Mouse (Mus musculus): ENCODE measurements at regions not wholly inside any gene's neighbourhood (a gene's known extent, or its start where the extent isn't known, plus 50 kb on each side); places are given as distances from the start of the nearest gene placed in this dataset.

- TF ChIP-seq POLR2A (IDR thresholded peaks at IDR 0.05; ENCODE audit: borderline replicate concordance, insufficient read depth, low read length) (no peak), CTCF (IDR thresholded peaks at IDR 0.05; ENCODE audit: borderline replicate concordance, insufficient read depth, low read depth, low read length) (no peak)
- Histone ChIP-seq H3K4me3 (replicated peaks; ENCODE audit: insufficient read depth, low read depth, low read length) (no peak overlapping the region), H3K27me3 (ENCODE audit: control insufficient read depth, insufficient read depth, low read length) (no peaks in the 10 kb centered on the region), H3K4me1 (ENCODE audit: control insufficient read depth, insufficient read depth, low read length) (peaks cover 5% of the 10 kb centered on the region; the same call in 1 of the 2 replicates), H3K27ac (ENCODE audit: insufficient read depth, low read length) (no peak overlapping the region)
- WGBS = 82% methylated on average over 6 of the region's 6 CpGs
- no peak for DNase-seq
These were observed 556.7 kb upstream of the Adgrl2 start for GRCm38 (mm10) chr3:149547045-149547444.

DNA sequence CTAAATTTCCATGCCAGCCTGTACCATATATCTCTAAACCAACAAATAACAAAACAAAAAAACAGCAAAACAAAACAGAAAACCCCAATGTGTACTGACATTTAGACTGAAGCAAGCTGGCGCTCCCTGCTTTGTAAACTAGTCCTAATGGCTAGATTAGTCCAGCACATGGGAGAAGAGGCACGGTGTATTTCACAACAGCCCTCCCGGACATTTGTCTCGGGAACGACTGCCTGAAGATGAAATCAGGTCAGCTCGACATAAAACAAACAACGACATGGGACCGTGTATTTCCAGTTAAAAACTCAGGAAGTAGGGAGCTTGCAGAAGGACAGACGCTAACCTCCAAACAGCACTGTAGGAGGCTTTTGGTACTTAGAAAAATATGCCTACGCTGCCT is 555.9 kb upstream of the Adgrl2 start:
- Histone ChIP-seq H3K4me1 (ENCODE audit: control insufficient read depth, insufficient read depth, low read length) (peaks cover 5% of the 10 kb centered on the region; the same call in 1 of the 2 replicates), H3K4me3 (replicated peaks; ENCODE audit: insufficient read depth, low read depth, low read length) (no peak overlapping the region), H3K27me3 (ENCODE audit: control insufficient read depth, insufficient read depth, low read length) (no peaks in the 10 kb centered on the region), H3K27ac (ENCODE audit: insufficient read depth, low read length) (no peak overlapping the region)
- no peak for TF ChIP-seq POLR2A (IDR thresholded peaks at IDR 0.05; ENCODE audit: borderline replicate concordance, insufficient read depth, low read length)
- TF ChIP-seq CTCF (IDR thresholded peaks at IDR 0.05; ENCODE audit: borderline replicate concordance, insufficient read depth, low read depth, low read length) = no peak
- DNase-seq = no peak
- WGBS = 76% methylated on average over 10 of the region's 10 CpGs

DNA sequence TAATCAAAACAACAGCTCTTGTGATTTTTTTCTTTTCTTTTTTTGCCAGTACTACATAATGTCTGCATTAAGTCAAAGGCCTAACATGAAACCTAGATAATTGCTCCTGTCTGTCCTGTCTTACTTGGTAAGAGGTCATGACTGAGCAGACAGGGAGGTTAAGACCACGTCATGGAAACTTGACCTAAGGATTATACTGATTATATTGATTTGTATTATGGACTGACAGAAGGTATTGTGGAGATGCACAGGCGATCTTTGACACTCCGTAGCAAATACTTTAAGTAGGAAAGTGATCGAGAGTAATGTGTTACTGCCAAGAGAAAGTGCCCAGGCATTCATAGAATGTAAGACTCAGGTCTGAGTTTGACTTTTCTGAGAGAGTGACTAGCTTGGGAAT is 543.8 kb upstream of the Adgrl2 start:
- Histone ChIP-seq H3K4me1 (ENCODE audit: control insufficient read depth, insufficient read depth, low read length) (no peaks in the 10 kb centered on the region), H3K27ac (ENCODE audit: insufficient read depth, low read length) (no peak overlapping the region), H3K27me3 (ENCODE audit: control insufficient read depth, insufficient read depth, low read length) (no peaks in the 10 kb centered on the region), H3K4me3 (replicated peaks; ENCODE audit: insufficient read depth, low read depth, low read length) (no peak overlapping the region)
- no peak for DNase-seq
- 77% methylated on average over 4 of the region's 4 CpGs for WGBS
- TF ChIP-seq POLR2A (IDR thresholded peaks at IDR 0.05; ENCODE audit: borderline replicate concordance, insufficient read depth, low read length) = no peak
- TF ChIP-seq CTCF (IDR thresholded peaks at IDR 0.05; ENCODE audit: borderline replicate concordance, insufficient read depth, low read depth, low read length) = no peak

GRCm38 (mm10) chr3:149530026-149530607 is 539.8 kb upstream of the Adgrl2 start:
- no peak for TF ChIP-seq POLR2A (IDR thresholded peaks at IDR 0.05; ENCODE audit: borderline replicate concordance, insufficient read depth, low read length)
- no peak for TF ChIP-seq CTCF (IDR thresholded peaks at IDR 0.05; ENCODE audit: borderline replicate concordance, insufficient read depth, low read depth, low read length)
- no peak for DNase-seq
- WGBS = 48% methylated on average over 13 of the region's 13 CpGs
- no peaks in the 10 kb centered on the region for H3K27me3 ChIP-seq (ENCODE audit: control insufficient read depth, insufficient read depth, low read length)
- no peaks in the 10 kb centered on the region for H3K4me1 ChIP-seq (ENCODE audit: control insufficient read depth, insufficient read depth, low read length)
- no peak overlapping the region for H3K4me3 ChIP-seq (replicated peaks; ENCODE audit: insufficient read depth, low read depth, low read length)
- no peak overlapping the region for H3K27ac ChIP-seq (ENCODE audit: insufficient read depth, low read length)

GRCm38 (mm10) chr3:149526509-149526908 is 536.2 kb upstream of the Adgrl2 start:
- DNase-seq = no peak
- no peaks in the 10 kb centered on the region for H3K27me3 ChIP-seq (ENCODE audit: control insufficient read depth, insufficient read depth, low read length)
- no peaks in the 10 kb centered on the region for H3K4me1 ChIP-seq (ENCODE audit: control insufficient read depth, insufficient read depth, low read length)
- WGBS = 97% methylated on average over 3 of the region's 3 CpGs
- H3K27ac ChIP-seq (ENCODE audit: insufficient read depth, low read length) = no peak overlapping the region
- H3K4me3 ChIP-seq (replicated peaks; ENCODE audit: insufficient read depth, low read depth, low read length) = no peak overlapping the region
- no peak for TF ChIP-seq CTCF (IDR thresholded peaks at IDR 0.05; ENCODE audit: borderline replicate concordance, insufficient read depth, low read depth, low read length)
- TF ChIP-seq POLR2A (IDR thresholded peaks at IDR 0.05; ENCODE audit: borderline replicate concordance, insufficient read depth, low read length) = no peak

- DNase-seq = no peak
- Histone ChIP-seq H3K4me3 (replicated peaks; ENCODE audit: insufficient read depth, low read depth, low read length) (no peak overlapping the region), H3K27me3 (ENCODE audit: control insufficient read depth, insufficient read depth, low read length) (no peaks in the 10 kb centered on the region), H3K4me1 (ENCODE audit: control insufficient read depth, insufficient read depth, low read length) (no peaks in the 10 kb centered on the region), H3K27ac (ENCODE audit: insufficient read depth, low read length) (no peak overlapping the region)
- 24% methylated on average over 15 of the region's 15 CpGs for whole genome bisulfite sequencing
- TF ChIP-seq CTCF (IDR thresholded peaks at IDR 0.05; ENCODE audit: borderline replicate concordance, insufficient read depth, low read depth, low read length) (no peak), POLR2A (IDR thresholded peaks at IDR 0.05; ENCODE audit: borderline replicate concordance, insufficient read depth, low read length) (no peak)
These were observed 529.2 kb upstream of the Adgrl2 start for GRCm38 (mm10) chr3:149519575-149519929.

DNA sequence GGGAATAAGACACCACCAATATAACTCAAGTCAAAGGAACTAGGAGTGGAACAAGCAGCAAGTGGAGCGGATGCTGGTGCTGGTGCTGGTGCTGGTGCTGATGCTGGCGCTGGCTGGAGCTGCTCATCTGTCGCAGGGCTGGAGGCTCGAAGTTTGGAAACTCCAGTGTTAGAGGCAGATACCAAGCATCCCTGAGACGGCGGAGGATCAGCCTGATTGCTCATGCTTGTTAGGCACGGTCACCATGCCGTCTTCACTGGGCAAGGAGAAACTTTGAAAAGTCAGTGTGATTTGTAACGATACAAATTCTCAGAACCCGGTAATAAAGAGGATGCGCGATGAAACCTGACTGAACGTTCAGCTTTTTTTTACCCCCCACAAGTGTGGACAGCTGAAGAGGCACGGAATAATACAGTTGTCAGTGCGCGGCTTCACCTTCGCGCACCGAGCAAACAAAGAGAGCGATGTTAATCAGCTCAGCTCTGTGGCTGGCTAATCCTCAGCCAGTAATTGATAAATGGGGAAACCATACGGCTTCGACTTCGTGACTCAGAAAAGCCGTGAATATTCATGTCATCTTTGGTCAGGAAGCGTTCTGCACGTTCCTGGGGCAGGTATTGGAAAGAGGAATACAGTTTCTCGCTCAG is 528.7 kb upstream of the Adgrl2 start:
- no peak overlapping the region for H3K27ac ChIP-seq (ENCODE audit: insufficient read depth, low read length)
- TF ChIP-seq POLR2A (IDR thresholded peaks at IDR 0.05; ENCODE audit: borderline replicate concordance, insufficient read depth, low read length) (no peak), CTCF (IDR thresholded peaks at IDR 0.05; ENCODE audit: borderline replicate concordance, insufficient read depth, low read depth, low read length) (no peak)
- no peaks in the 10 kb centered on the region for H3K4me1 ChIP-seq (ENCODE audit: control insufficient read depth, insufficient read depth, low read length)
- no peak for DNase-seq
- peak overlapping the region; percentile 14 for H3K4me3 ChIP-seq (replicated peaks; ENCODE audit: insufficient read depth, low read depth, low read length)
- H3K27me3 ChIP-seq (ENCODE audit: control insufficient read depth, insufficient read depth, low read length) = no peaks in the 10 kb centered on the region
- WGBS = 5% methylated on average over 27 of the region's 27 CpGs

- Histone ChIP-seq H3K4me3 (replicated peaks; ENCODE audit: insufficient read depth, low read depth, low read length) (no peak overlapping the region), H3K27me3 (ENCODE audit: control insufficient read depth, insufficient read depth, low read length) (no peaks in the 10 kb centered on the region), H3K4me1 (ENCODE audit: control insufficient read depth, insufficient read depth, low read length) (no peaks in the 10 kb centered on the region), H3K27ac (ENCODE audit: insufficient read depth, low read length) (no peak overlapping the region)
- no peak for DNase-seq
- TF ChIP-seq POLR2A (IDR thresholded peaks at IDR 0.05; ENCODE audit: borderline replicate concordance, insufficient read depth, low read length) (no peak), CTCF (IDR thresholded peaks at IDR 0.05; ENCODE audit: borderline replicate concordance, insufficient read depth, low read depth, low read length) (no peak)
- 80% methylated on average over 11 of the region's 11 CpGs for WGBS
These were observed 527.2 kb upstream of the Adgrl2 start for GRCm38 (mm10) chr3:149517537-149517936.
